Mouse (Mus musculus) thymus, postnatal 10 days (tissue): ENCODE measurements at regions not wholly inside any gene's neighbourhood (a gene's known extent, or its start where the extent isn't known, plus 50 kb on each side); places are given as distances from the start of the nearest gene placed in this dataset.
"Not testable (repeated sequence)": the region's sequence is repeated elsewhere in the genome, so short reads cannot be mapped to it uniquely, and the experiment has no call there.

Experiments used
- DNase-seq, 2 experiments: peaks; one replicate each; pipeline ENCODE4 v3.0.0; 2021; ENCODE audit warnings: low spot score in 2 of 2

GRCm38 (mm10) chr10:99580191-99580590, 179.3 kb downstream of the Csl start:
- DNase-seq, result no peak

- DNase-seq, result no peak
Measured at GRCm38 (mm10) chr10:99581074-99581473, 178.4 kb downstream of the Csl start.

- DNase-seq, result no peak
Measured at GRCm38 (mm10) chr10:99584855-99585254, 174.6 kb downstream of the Csl start.

- DNase-seq, result peak; percentile 69 to 75
Measured at GRCm38 (mm10) chr10:99592220-99592619, 167.2 kb downstream of the Csl start.

- DNase-seq, result no peak
Measured at GRCm38 (mm10) chr10:99595659-99596058, 163.8 kb downstream of the Csl start.

- DNase-seq, result not testable (repeated sequence)
Measured at GRCm38 (mm10) chr10:99599142-99600120, 160.0 kb downstream of the Csl start.

- DNase-seq, result no peak
Measured at GRCm38 (mm10) chr10:99602331-99602730, 157.1 kb downstream of the Csl start.

GRCm38 (mm10) chr10:99604172-99604571, 155.3 kb downstream of the Csl start:
- no peak for DNase-seq

GRCm38 (mm10) chr10:99608477-99608876, 151.0 kb downstream of the Csl start:
- no peak for DNase-seq

- DNase-seq, result no peak
Measured at GRCm38 (mm10) chr10:99609420-99609819, 150.0 kb downstream of the Csl start.

- no peak for DNase-seq
Measured at GRCm38 (mm10) chr10:99610890-99611289, 148.6 kb downstream of the Csl start.

- DNase-seq, result no peak
Measured at GRCm38 (mm10) chr10:99614392-99615249, 144.8 kb downstream of the Csl start.

GRCm38 (mm10) chr10:99615371-99615770, 144.1 kb downstream of the Csl start:
- no peak for DNase-seq

- DNase-seq, result peak; percentile 71 to 92
Measured at GRCm38 (mm10) chr10:99615779-99616178, 143.7 kb downstream of the Csl start.

GRCm38 (mm10) chr10:99617623-99618022, 141.8 kb downstream of the Csl start:
- DNase-seq, result no peak

GRCm38 (mm10) chr10:99619421-99620151, 139.9 kb downstream of the Csl start:
- peak; percentile 9 to 60 for DNase-seq

GRCm38 (mm10) chr10:99620489-99620888, 139.0 kb downstream of the Csl start:
- DNase-seq, result no peak

- no peak for DNase-seq
Measured at GRCm38 (mm10) chr10:99627355-99627754, 132.1 kb downstream of the Csl start.

- DNase-seq, result no peak
Measured at GRCm38 (mm10) chr10:99632250-99632985, 127.0 kb downstream of the Csl start.

- DNase-seq, result no peak
Measured at GRCm38 (mm10) chr10:99635796-99636195, 123.7 kb downstream of the Csl start.

GRCm38 (mm10) chr10:99639022-99639421, 120.4 kb downstream of the Csl start:
- DNase-seq, result no peak
